Mouse (Mus musculus): ENCODE measurements around the gene Asnsd1.

DNA sequence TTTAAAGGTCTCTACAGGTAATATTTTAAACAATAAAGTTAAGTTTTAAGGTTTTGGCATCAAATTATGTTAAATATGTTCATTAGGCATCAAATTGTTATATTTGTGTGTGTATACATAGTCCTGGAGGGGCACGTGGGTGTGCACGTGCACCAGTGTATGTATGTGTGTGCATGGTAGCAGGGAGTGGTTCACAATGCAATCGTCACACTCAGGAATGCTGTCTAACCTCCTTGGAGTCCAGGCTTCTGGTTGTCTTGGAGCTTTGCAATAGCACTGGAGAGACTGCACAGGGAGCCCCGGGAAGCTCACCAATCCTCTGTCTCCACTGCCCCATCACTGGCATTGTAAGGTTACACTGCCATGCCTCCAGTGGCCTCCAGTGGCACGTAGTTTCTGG is 29.3 kb downstream of the Asnsd1 start:
- no peak for TF ChIP-seq CTCF (IDR thresholded peaks at IDR 0.05; ENCODE audit: low read depth)
- TF ChIP-seq EP300 (optimal IDR thresholded peaks at IDR 0.05) = no peak
